Mouse (Mus musculus) megakaryocyte, adult 5-6 weeks (primary cell): ENCODE data around the gene Srrd. TPM values are rescaled to one million over a fixed set of nuclear protein-coding genes. Genes with fewer than 3 reads are reported as not detected.

ENCODE experiments used
- ATAC-seq: 2 replicates; pipeline ENCODE4 v1.8.0; 2016; ENCODE audit warnings: mild to moderate bottlenecking, inconsistent platforms; ENCODE audit not compliant: poor library complexity, severe bottlenecking
- total RNA-seq, 2 experiments: library from RNA; stranded (forward) in 1 of 2; stranded (reverse) in 1 of 2; fragments of 153-499, 151-499 nt in 1 of 2; fragments of 221-1000, 200-1000 nt in 1 of 2; gene quantifications; 2 replicates each; pipeline versions ENCODE4 v1.2.3 to v1.2.4; 2015 to 2017

Gene Srrd
- total RNA-seq, 2 experiments from 2014 or later, result 20.7 to 35.1 TPM

DNA sequence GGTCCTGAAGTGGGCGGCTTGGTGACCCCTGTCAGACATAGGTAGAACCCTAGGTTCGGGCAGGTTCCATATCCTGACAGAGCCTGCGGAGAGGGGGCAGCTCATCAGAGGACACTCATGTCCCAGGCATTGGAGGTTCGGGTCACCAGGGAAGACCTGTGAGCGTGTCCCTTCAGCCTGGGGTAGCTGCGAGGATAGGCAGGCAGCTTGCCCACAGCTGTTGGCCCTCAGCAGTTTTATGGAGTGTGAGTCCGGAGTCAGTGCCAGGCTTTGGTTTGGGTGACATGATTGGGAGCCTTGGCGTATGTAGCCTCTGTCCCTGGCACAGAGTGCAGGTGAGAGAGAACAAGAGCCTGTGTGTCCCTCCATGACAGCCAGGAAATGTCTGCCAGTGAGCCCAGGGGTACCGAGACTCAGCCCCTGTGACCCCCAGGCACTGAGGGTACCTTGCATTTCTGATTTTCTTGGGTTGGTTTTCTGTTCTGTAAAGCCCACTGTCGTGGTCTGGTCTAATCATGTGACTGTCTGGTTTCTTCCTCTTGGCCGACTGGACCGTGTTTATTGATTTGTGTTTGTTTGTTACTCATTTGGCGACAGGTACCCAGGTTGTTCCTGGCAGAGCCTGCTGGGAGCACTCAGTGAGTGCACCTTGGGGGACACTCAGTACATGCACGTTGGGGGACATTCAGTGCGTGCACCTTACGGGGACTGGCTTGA lies 52.9 kb downstream of the Srrd start:
- ATAC-seq, result no peak

DNA sequence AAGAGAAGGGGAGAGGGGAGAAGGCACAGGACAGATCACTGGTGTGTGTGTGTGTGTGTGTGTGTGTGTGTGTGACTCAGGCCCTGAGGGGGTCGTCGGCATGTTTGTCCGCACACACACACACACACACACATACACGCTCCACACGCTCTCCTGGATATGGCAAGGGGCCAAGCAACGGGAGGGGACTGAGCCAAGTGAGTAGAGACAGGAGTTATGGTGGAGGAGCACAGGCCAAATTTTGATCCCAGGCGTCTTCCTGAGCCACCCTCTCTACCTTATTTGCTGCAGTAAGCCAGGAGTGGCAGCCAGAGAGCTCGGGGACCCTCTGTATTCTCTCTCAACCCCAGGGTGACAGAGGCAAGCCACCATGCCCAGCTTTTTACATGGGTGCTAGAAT lies 53.6 kb downstream of the Srrd start:
- no peak for ATAC-seq

- no peak for ATAC-seq
These were observed 54.4 kb downstream of the Srrd start for GRCm38 (mm10) chr5:112288193-112289141.

DNA sequence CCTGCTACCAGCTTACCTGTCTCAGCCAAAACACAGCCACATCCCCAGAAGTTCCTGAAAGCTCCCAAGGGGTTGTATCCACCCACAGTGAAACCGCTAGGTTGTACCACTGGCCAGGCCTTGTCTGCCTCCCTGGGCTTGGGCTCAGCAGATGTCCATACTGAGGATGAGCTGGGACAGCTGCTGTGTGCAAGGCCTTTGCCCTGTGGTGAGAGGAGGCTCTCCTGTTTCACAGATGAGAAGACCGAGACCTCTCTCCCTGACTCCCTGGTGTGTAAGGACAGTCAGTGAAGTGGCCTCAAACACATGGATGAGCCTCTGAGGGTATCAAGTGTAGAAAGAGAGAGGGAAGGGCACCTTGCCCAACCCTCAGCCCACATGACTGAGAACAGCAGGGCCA lies 55.2 kb downstream of the Srrd start:
- 0 out of 2 replicates have a peak, but pooled peaks have one; percentile 5 for ATAC-seq

Other genes starting within 250 kb of the Srrd start
- gene Cryba4, start 90.5 kb downstream of the Srrd start, total RNA-seq (2015), result 5.2 and 8.4 TPM in 2 replicates
- 3.3 and 3.7 TPM in 2 replicates for gene Cryba4, start 90.5 kb downstream of the Srrd start, total RNA-seq (2017)
- 2.4 and 4.2 TPM in 2 replicates for gene Crybb1, start 87.2 kb downstream of the Srrd start, total RNA-seq (2015)
- gene Crybb1, start 87.2 kb downstream of the Srrd start, total RNA-seq (2017), result 1.2 and 2.3 TPM in 2 replicates
- gene Tpst2, start 66.3 kb downstream of the Srrd start, total RNA-seq (2015), result 52.1 and 57.5 TPM in 2 replicates
- gene Tpst2, start 66.3 kb downstream of the Srrd start, total RNA-seq (2017), result 69.2 and 77.0 TPM in 2 replicates
- 11.3 and 11.7 TPM in 2 replicates for gene Tfip11, start 16.7 kb downstream of the Srrd start, total RNA-seq (2015)
- gene Tfip11, start 16.7 kb downstream of the Srrd start, total RNA-seq (2017), result 11.6 and 14.5 TPM in 2 replicates
- 14.7 and 18.8 TPM in 2 replicates for gene Hps4, start within 50 bp of the Srrd start, total RNA-seq (2015)
- 13.4 and 14.9 TPM in 2 replicates for gene Hps4, start within 50 bp of the Srrd start, total RNA-seq (2017)
- gene Gm6583, start 13.0 kb upstream of the Srrd start, total RNA-seq (2015), result 0.23 TPM in 1 of 2 replicates, not detected in the other
- 0.73 and 1.2 TPM in 2 replicates for gene Gm6583, start 13.0 kb upstream of the Srrd start, total RNA-seq (2017)
- not detected in 2 replicates for gene Asphd2, start 51.8 kb upstream of the Srrd start, total RNA-seq (2015)
- gene Asphd2, start 51.8 kb upstream of the Srrd start, total RNA-seq (2017), result not detected in 2 replicates
- gene Gm6588, start 106.4 kb upstream of the Srrd start, total RNA-seq (2015), result not detected in 2 replicates
- gene Gm6588, start 106.4 kb upstream of the Srrd start, total RNA-seq (2017), result not detected in 2 replicates
- not detected in 2 replicates for gene Sez6l, start 234.1 kb upstream of the Srrd start, total RNA-seq (2015)
- not detected in 2 replicates for gene Sez6l, start 234.1 kb upstream of the Srrd start, total RNA-seq (2017)